Mouse (Mus musculus) ovary, adult 18-20 months (tissue): ENCODE data around the gene Cdt1.

Source experiments
- DNase-seq: peaks from one replicate; pipeline ENCODE4 v3.0.0; 2022; ENCODE audit warnings: low spot score, mixed read lengths

Cdt1 gene

DNA sequence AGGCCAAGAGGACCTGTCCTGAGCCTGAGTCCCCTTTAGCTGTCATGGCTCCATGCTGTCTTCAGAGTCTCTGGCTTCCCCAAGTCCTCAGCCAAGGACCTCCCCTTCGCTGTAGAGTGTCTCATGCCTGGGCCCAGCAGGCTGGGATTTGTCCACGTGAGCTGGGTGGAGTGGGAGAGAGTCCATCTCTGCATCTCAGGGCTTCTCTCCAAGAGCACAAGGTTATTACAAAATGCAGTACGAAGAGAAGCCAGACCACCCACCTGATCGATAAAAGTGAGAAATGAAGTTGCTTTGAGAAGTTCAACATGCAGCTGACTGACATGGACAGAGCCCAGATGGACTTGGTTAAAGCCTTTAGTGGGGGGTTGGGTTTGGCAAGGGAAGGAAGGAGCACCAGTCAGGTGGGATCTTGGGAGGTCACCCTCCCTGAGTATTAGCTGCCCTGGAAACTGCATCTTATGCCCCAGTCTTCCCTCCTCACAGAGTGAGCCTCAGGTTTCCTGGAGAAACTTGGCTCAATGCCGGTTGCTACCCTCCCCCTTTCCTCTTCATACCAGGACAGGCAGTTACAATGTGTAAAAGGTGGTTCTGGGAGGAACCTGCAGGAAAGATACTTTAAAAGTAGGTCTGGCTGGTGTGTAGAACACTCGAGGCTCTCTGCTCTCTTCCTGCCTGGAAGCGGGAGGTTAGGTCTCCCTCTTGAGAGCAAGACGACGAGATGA lies 48.5 kb downstream of the Cdt1 start:
- no peak for DNase-seq

- DNase-seq = peak; percentile 43
Observed at GRCm38 (mm10) chr8:122617947-122618546, 50.2 kb downstream of the Cdt1 start.

- no peak for DNase-seq
Observed at GRCm38 (mm10) chr8:122618660-122619378, 51.0 kb downstream of the Cdt1 start.

- no peak for DNase-seq
Observed at GRCm38 (mm10) chr8:122620446-122620845, 52.6 kb downstream of the Cdt1 start.

DNA sequence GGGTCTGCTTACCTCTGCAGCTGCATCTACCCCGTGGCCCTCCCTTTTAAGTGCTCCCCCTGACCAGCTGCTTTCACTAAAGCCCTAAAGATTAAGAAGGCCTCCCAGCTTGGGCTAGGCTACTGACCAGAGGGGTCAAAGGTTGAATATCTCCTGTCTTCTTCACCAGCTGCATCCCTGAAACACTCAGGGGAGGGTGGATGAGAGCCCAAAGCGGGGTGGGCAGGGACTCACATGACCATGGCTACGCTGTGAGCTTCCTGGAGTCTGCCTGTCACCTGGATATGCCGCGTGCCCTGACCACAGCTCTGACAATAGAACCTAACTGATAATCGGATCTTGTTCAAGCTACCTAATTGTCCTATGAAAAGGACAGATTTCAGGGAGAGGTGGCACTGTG lies 54.9 kb downstream of the Cdt1 start, which contains the start of gene Pabpn1l:
TSS of gene Pabpn1l (minus strand) at position 13 of the 400 bp plus-strand sequence.
- DNase-seq = no peak
